Mouse (Mus musculus): ENCODE data around the gene Gm36864. TPM values are rescaled to one million over a fixed set of nuclear protein-coding genes. Genes with fewer than 3 reads are reported as not detected.
"Not testable (repeated sequence)": the region's sequence is repeated elsewhere in the genome, so short reads cannot be mapped to it uniquely, and the experiment has no call there.

Gm36864 gene
- total and polyA plus RNA-seq, 3 experiments: 0.16 TPM; not detected in 2

- dilution Hi-C loops (cut with MboI; ENCODE audit: extremely low pct_ligation_motif_present, extremely low pct_unique_long_range_greater_than_20kb, low sequenced_read_pairs): no loop called here
Measured at GRCm38 (mm10) chr7:44215645-44216044, 20.3 kb upstream of the Gm36864 start, which contains the start of gene Klk1b5. TSS of gene Klk1b5 (plus strand) at chr7:44215945.

GRCm38 (mm10) chr7:44221601-44222000 is 14.4 kb upstream of the Gm36864 start:
- H3K4me2 ChIP-seq (ENCODE audit: insufficient read depth, low read depth, poor library complexity, severe bottlenecking); H3K79me2 ChIP-seq (replicated peaks; ENCODE audit: control insufficient read depth, extremely low read depth, insufficient read depth, poor library complexity, severe bottlenecking); H3K9me3 ChIP-seq (replicated peaks; ENCODE audit: low read length); H3K9ac ChIP-seq (ENCODE audit: insufficient read depth, low read depth); DNase-seq (ENCODE audit: extremely low read depth); dilution Hi-C loops (cut with MboI; ENCODE audit: extremely low pct_ligation_motif_present, extremely low pct_unique_long_range_greater_than_20kb, low sequenced_read_pairs); H3K4me3 ChIP-seq (replicated peaks in 1 of 3; ENCODE audit: low read depth in 2 of 3, low read length in 2 of 3, poor library complexity in 1 of 3); H3K36me3 ChIP-seq (replicated peaks in 1 of 2; ENCODE audit: control insufficient read depth in 1 of 2, insufficient read depth in 1 of 2, low read length in 1 of 2); H3K27ac ChIP-seq (ENCODE audit: insufficient read depth, low read depth): not testable (repeated sequence)
- H3K27me3 ChIP-seq (replicated peaks): peaks cover 49% of the 10 kb centered on the region
- peaks cover 0 to 28% of the 10 kb centered on the region in 2 experiments; a peak in 2 of 4 replicates for H3K4me1 ChIP-seq (ENCODE audit: control insufficient read depth in 1 of 2, insufficient read depth in 2 of 2)
- in situ Hi-C loops (cut with MboI; ENCODE audit: low pct_ligation_motif_present, low pct_unique_long_range_greater_than_20kb, low sequenced_read_pairs): loop anchor here (10.0 kb wide), 1 partner anchor 287 kb away; the partner anchor contains the start of gene Klk15

More at GRCm38 (mm10) chr7:44215645-44216044, 20.3 kb upstream of the Gm36864 start, which contains the start of gene Klk1b5:
- H3K9ac ChIP-seq (ENCODE audit: insufficient read depth, low read depth): no peak within 1 kb of the TSS
- no peak for DNase-seq (ENCODE audit: extremely low read depth)
- H3K36me3 ChIP-seq (replicated peaks in 1 of 2; ENCODE audit: control insufficient read depth in 1 of 2, insufficient read depth in 1 of 2, low read length in 1 of 2): no peaks in the 10 kb centered on the region
- no peak within 1 kb of the TSS for H3K4me2 ChIP-seq (ENCODE audit: insufficient read depth, low read depth, poor library complexity, severe bottlenecking)
- H3K27ac ChIP-seq (ENCODE audit: insufficient read depth, low read depth): no peak within 1 kb of the TSS
- no peaks in the 10 kb centered on the region for H3K9me3 ChIP-seq (replicated peaks; ENCODE audit: low read length)
- H3K27me3 ChIP-seq (replicated peaks): peaks cover 55% of the 10 kb centered on the region
- TF ChIP-seq RAD21 (IDR thresholded peaks at IDR 0.05; ENCODE audit: low read depth, low read length) (no peak), MEF2A (IDR thresholded peaks at IDR 0.05; ENCODE audit: borderline replicate concordance, low read depth, low read length) (no peak)
- H3K79me2 ChIP-seq (replicated peaks; ENCODE audit: control insufficient read depth, extremely low read depth, insufficient read depth, poor library complexity, severe bottlenecking): no peaks in the 10 kb centered on the region
- no peak within 1 kb of the TSS for H3K4me3 ChIP-seq (replicated peaks in 1 of 3; ENCODE audit: low read depth in 2 of 3, low read length in 2 of 3, poor library complexity in 1 of 3)
- in situ Hi-C loops (cut with MboI; ENCODE audit: low pct_ligation_motif_present, low pct_unique_long_range_greater_than_20kb, low sequenced_read_pairs): no loop called here
- H3K4me1 ChIP-seq (ENCODE audit: control insufficient read depth in 1 of 2, insufficient read depth in 2 of 2): peaks cover 0 to 8% of the 10 kb centered on the region in 2 experiments; a peak in 2 of 4 replicates

GRCm38 (mm10) chr7:44222335-44222734 is 13.6 kb upstream of the Gm36864 start:
- H3K27ac ChIP-seq (ENCODE audit: insufficient read depth, low read depth); H3K9ac ChIP-seq (ENCODE audit: insufficient read depth, low read depth); DNase-seq (ENCODE audit: extremely low read depth); H3K4me3 ChIP-seq (replicated peaks in 1 of 3; ENCODE audit: low read depth in 2 of 3, low read length in 2 of 3, poor library complexity in 1 of 3); H3K4me2 ChIP-seq (ENCODE audit: insufficient read depth, low read depth, poor library complexity, severe bottlenecking); dilution Hi-C loops (cut with MboI; ENCODE audit: extremely low pct_ligation_motif_present, extremely low pct_unique_long_range_greater_than_20kb, low sequenced_read_pairs); H3K9me3 ChIP-seq (replicated peaks; ENCODE audit: low read length); H3K79me2 ChIP-seq (replicated peaks; ENCODE audit: control insufficient read depth, extremely low read depth, insufficient read depth, poor library complexity, severe bottlenecking); H3K36me3 ChIP-seq (replicated peaks in 1 of 2; ENCODE audit: control insufficient read depth in 1 of 2, insufficient read depth in 1 of 2, low read length in 1 of 2): not testable (repeated sequence)
- H3K27me3 ChIP-seq (replicated peaks): peaks cover 49% of the 10 kb centered on the region
- in situ Hi-C loops (cut with MboI; ENCODE audit: low pct_ligation_motif_present, low pct_unique_long_range_greater_than_20kb, low sequenced_read_pairs): loop anchor here (10.0 kb wide), 1 partner anchor 288 kb away; the partner anchor contains the start of gene Klk15
- peaks cover 0 to 22% of the 10 kb centered on the region in 2 experiments; a peak in 2 of 4 replicates for H3K4me1 ChIP-seq (ENCODE audit: control insufficient read depth in 1 of 2, insufficient read depth in 2 of 2)

- Histone ChIP-seq H3K36me3 (replicated peaks in 1 of 2; ENCODE audit: control insufficient read depth in 1 of 2, insufficient read depth in 1 of 2, low read length in 1 of 2) (no peaks in the 10 kb centered on the region), H3K4me3 (replicated peaks in 1 of 3; ENCODE audit: low read depth in 2 of 3, low read length in 2 of 3, poor library complexity in 1 of 3) (no peak within 1 kb of the TSS), H3K27ac (ENCODE audit: insufficient read depth, low read depth) (no peak within 1 kb of the TSS), H3K4me1 (ENCODE audit: control insufficient read depth in 1 of 2, insufficient read depth in 2 of 2) (peaks cover 0 to 22% of the 10 kb centered on the region in 2 experiments; a peak in 2 of 4 replicates), H3K4me2 (ENCODE audit: insufficient read depth, low read depth, poor library complexity, severe bottlenecking) (no peak within 1 kb of the TSS), H3K9me3 (replicated peaks; ENCODE audit: low read length) (no peaks in the 10 kb centered on the region), H3K79me2 (replicated peaks; ENCODE audit: control insufficient read depth, extremely low read depth, insufficient read depth, poor library complexity, severe bottlenecking) (no peaks in the 10 kb centered on the region), H3K27me3 (replicated peaks) (peaks cover 48% of the 10 kb centered on the region), H3K9ac (ENCODE audit: insufficient read depth, low read depth) (no peak within 1 kb of the TSS)
- dilution Hi-C loops (cut with MboI; ENCODE audit: extremely low pct_ligation_motif_present, extremely low pct_unique_long_range_greater_than_20kb, low sequenced_read_pairs) (no loop called here), in situ Hi-C loops (cut with MboI; ENCODE audit: low pct_ligation_motif_present, low pct_unique_long_range_greater_than_20kb, low sequenced_read_pairs) (loop anchor here (10.0 kb wide), 1 partner anchor 290 kb away; the partner anchor contains the start of gene Klk15)
- no peak for DNase-seq (ENCODE audit: extremely low read depth)
- TF ChIP-seq UBTF (IDR thresholded peaks at IDR 0.05; ENCODE audit: low read depth, low read length) (no peak), MAZ (IDR thresholded peaks at IDR 0.05; ENCODE audit: low read depth, low read length) (no peak), CTCF (conservative IDR thresholded peaks at IDR 0.05 in 1 of 2, IDR thresholded peaks at IDR 0.05 in 1 of 2; ENCODE audit: low read depth in 2 of 2, low read length in 2 of 2) (no peak), TBP (conservative IDR thresholded peaks at IDR 0.05; ENCODE audit: low read depth, low read length) (no peak)
Measured at GRCm38 (mm10) chr7:44225076-44225475, 10.9 kb upstream of the Gm36864 start, which contains the start of gene Klk1. TSS of gene Klk1 (plus strand) at chr7:44225360.
